Mouse (Mus musculus) left cerebral cortex, adult 2 months (tissue): ENCODE measurements around the gene Slc38a2. TPM values are rescaled to one million over a fixed set of nuclear protein-coding genes. Genes with fewer than 3 reads are reported as not detected.

Source experiments
- DNase-seq, 2 experiments: peaks; one replicate each; pipeline ENCODE4 v3.0.0; 2021 to 2022; ENCODE audit warnings: low spot score in 2 of 2, mixed read lengths in 1 of 2; ENCODE audit errors: extremely low spot score in 1 of 2
- H3K27ac ChIP-seq: fragments of 200-600 bp; 2 replicates; pipeline ENCODE4 v1.8.1; 2022
- H3K4me3 ChIP-seq: fragments of 200-600 bp; 2 replicates; pipeline ENCODE4 v1.8.1; 2022
- CTCF ChIP-seq: fragments of 200-600 bp; IDR thresholded peaks from 2 replicates; pipeline ENCODE4 v1.8.1; 2022; ENCODE audit warnings: antibody characterized with exemption, mild to moderate bottlenecking, moderate library complexity
- intact Hi-C: fragments of 180-260 bp; cut with DNase I; formaldehyde crosslinking; loops from one replicate; pipeline ENCODE4 v1.15.1; 2025
- total RNA-seq, 2 experiments: library from RNA; stranded (reverse); gene quantifications; 2 replicates each; pipeline ENCODE4 v1.2.3; 2021

The Slc38a2 gene
- total RNA-seq, 2 experiments from 2014 or later: 96.9 to 108 TPM

GRCm38 (mm10) chr15:96690829-96691228 is 8.7 kb downstream of the Slc38a2 start:
- intact Hi-C loops: loop anchor here (2.0 to 10.0 kb wide), 2 partner anchors 48 to 444 kb away; partner anchors contain the start of gene Slc38a1
- no peak overlapping the region for H3K4me3 ChIP-seq
- no peak for TF ChIP-seq CTCF
- DNase-seq: no peak
- no peak overlapping the region for H3K27ac ChIP-seq

GRCm38 (mm10) chr15:96689919-96690318 is 9.6 kb downstream of the Slc38a2 start:
- Histone ChIP-seq H3K4me3 (no peak overlapping the region), H3K27ac (no peak overlapping the region)
- intact Hi-C loops: loop anchor here (2.0 to 10.0 kb wide), 2 partner anchors 47 to 445 kb away; partner anchors contain the start of gene Slc38a1
- TF ChIP-seq CTCF: no peak
- no peak for DNase-seq

- no peak for DNase-seq
- Histone ChIP-seq H3K4me3 (no peak overlapping the region), H3K27ac (no peak overlapping the region)
- TF ChIP-seq CTCF: no peak
- intact Hi-C loops: no loop called here
Observed at GRCm38 (mm10) chr15:96688784-96689318, 10.7 kb downstream of the Slc38a2 start.

GRCm38 (mm10) chr15:96688036-96688435 is 11.5 kb downstream of the Slc38a2 start:
- TF ChIP-seq CTCF: no peak
- DNase-seq: no peak
- intact Hi-C loops: no loop called here
- no peak overlapping the region for H3K27ac ChIP-seq
- H3K4me3 ChIP-seq: no peak overlapping the region

GRCm38 (mm10) chr15:96687366-96687765 is 12.2 kb downstream of the Slc38a2 start:
- no peak for DNase-seq
- no peak overlapping the region for H3K27ac ChIP-seq
- TF ChIP-seq CTCF: no peak
- H3K4me3 ChIP-seq: no peak overlapping the region
- intact Hi-C loops: no loop called here

GRCm38 (mm10) chr15:96686201-96687159 is 13.1 kb downstream of the Slc38a2 start:
- TF ChIP-seq CTCF: no peak
- no peak for DNase-seq
- H3K27ac ChIP-seq: no peak overlapping the region
- no peak overlapping the region for H3K4me3 ChIP-seq
- intact Hi-C loops: no loop called here

GRCm38 (mm10) chr15:96685273-96685672 is 14.3 kb downstream of the Slc38a2 start:
- no peak for DNase-seq
- H3K4me3 ChIP-seq: no peak overlapping the region
- intact Hi-C loops: no loop called here
- H3K27ac ChIP-seq: no peak overlapping the region
- TF ChIP-seq CTCF: no peak

GRCm38 (mm10) chr15:96684132-96684830 is 15.2 kb downstream of the Slc38a2 start:
- Histone ChIP-seq H3K4me3 (no peak overlapping the region), H3K27ac (no peak overlapping the region)
- intact Hi-C loops: no loop called here
- peak in 1 of 2 experiments; percentile 32 for DNase-seq
- peak; percentile 41 for TF ChIP-seq CTCF

- no peak for DNase-seq
- no peak overlapping the region for H3K4me3 ChIP-seq
- intact Hi-C loops: no loop called here
- no peak overlapping the region for H3K27ac ChIP-seq
- no peak for TF ChIP-seq CTCF
Observed at GRCm38 (mm10) chr15:96678871-96679773, 20.4 kb downstream of the Slc38a2 start.

- H3K4me3 ChIP-seq: no peak overlapping the region
- intact Hi-C loops: no loop called here
- TF ChIP-seq CTCF: no peak
- DNase-seq: no peak
- H3K27ac ChIP-seq: no peak overlapping the region
Observed at GRCm38 (mm10) chr15:96676518-96676917, 23.0 kb downstream of the Slc38a2 start.

- intact Hi-C loops: no loop called here
- TF ChIP-seq CTCF: no peak
- Histone ChIP-seq H3K4me3 (no peak overlapping the region), H3K27ac (no peak overlapping the region)
- no peak for DNase-seq
Observed at GRCm38 (mm10) chr15:96675744-96676143, 23.8 kb downstream of the Slc38a2 start.
